Mouse (Mus musculus): ENCODE data around the gene Serpina1b.

DNA sequence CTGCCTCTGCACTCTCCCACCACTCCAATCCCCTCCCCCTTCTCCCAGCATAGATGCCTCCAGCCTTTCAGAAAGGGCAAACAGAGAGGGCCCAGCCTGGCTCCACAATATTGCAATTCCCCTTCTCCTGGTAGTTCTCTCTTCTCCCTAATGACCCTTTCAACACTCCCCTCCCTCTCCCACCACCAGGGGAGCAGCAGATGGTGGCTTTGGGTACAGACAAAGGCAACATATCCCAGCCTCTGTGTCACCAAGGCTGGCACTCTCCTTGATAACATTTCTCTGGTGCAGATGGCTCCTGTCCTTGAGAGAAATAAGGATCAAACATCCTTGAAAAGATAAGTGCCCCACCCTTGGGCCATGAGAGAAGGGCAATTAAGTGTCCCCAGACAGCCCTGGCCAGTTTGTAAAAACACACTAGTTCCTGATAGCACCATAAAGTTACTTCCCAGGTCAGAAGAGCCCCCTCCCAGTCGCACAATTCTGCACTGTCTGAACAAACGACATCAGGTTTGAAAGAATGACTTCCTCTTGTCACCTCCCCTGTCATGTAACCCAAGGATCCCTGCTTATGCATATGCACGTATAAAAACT is 141.9 kb downstream of the Serpina1b start:
- TF ChIP-seq MAFK (IDR thresholded peaks at IDR 0.05; ENCODE audit: insufficient read depth, low read depth, low read length) (no peak), ZC3H11A (IDR thresholded peaks at IDR 0.05; ENCODE audit: borderline replicate concordance, low read depth, low read length) (no peak)
